Mouse (Mus musculus) cerebellum, adult 2 months (tissue): ENCODE measurements around the gene Rnf43. TPM values are rescaled to one million over a fixed set of nuclear protein-coding genes. Genes with fewer than 3 reads are reported as not detected.
A peak's percentile ranks its signal among the peaks of the same experiment; 100 is the strongest.

ENCODE experiments used
- DNase-seq, 2 experiments: peaks; one replicate each; pipeline ENCODE4 v3.0.0; 2021
- H3K27ac ChIP-seq: fragments of 200-500 bp; 2 replicates; pipeline ENCODE4 v1.5.1; 2012; ENCODE audit warnings: low read length, control low read depth, inconsistent platforms; ENCODE audit not compliant: insufficient read depth
- H3K27me3 ChIP-seq: fragments of 200-500 bp; 2 replicates; pipeline ENCODE4 v1.6.1; 2012; ENCODE audit warnings: inconsistent platforms, mild to moderate bottlenecking, low read length, moderate library complexity; ENCODE audit not compliant: control insufficient read depth, insufficient read depth
- H3K4me1 ChIP-seq: fragments of 200-500 bp; 2 replicates; pipeline ENCODE4 v1.6.1; 2011; ENCODE audit warnings: low read length; ENCODE audit not compliant: control insufficient read depth, insufficient read depth
- H3K4me3 ChIP-seq: fragments of 200-500 bp; replicated peaks from 2 replicates; pipeline ENCODE3; 2011; ENCODE audit warnings: mild to moderate bottlenecking, low read depth, low read length, control low read depth; ENCODE audit not compliant: insufficient read depth
- CTCF ChIP-seq: fragments of 200-500 bp; IDR thresholded peaks from 2 replicates; pipeline ENCODE4 v1.5.1; 2011; ENCODE audit warnings: low read depth, mild to moderate bottlenecking, control low read depth, low read length, moderate library complexity, borderline replicate concordance; ENCODE audit not compliant: insufficient read depth
- POLR2A ChIP-seq: fragments of 200-500 bp; IDR thresholded peaks from 2 replicates; pipeline ENCODE4 v1.6.1; 2011; ENCODE audit warnings: low read length, control low read depth, borderline replicate concordance; ENCODE audit not compliant: insufficient read depth
- WGBS: fragments of 180-500 bp; shearing (Covaris S2); methylation state at CpG from one replicate; pipeline ENCODE4 v1.1.7; 2018; 5-methylcytosine and 5-hydroxymethylcytosine counted together
- polyA plus RNA-seq: library from polyadenylated mRNA; depleted of rRNA; stranded (reverse); fragments of >200 nt; gene quantifications from 2 replicates; pipeline ENCODE4 v1.2.3, GENCODE M21; 2012

The Rnf43 gene
- polyA plus RNA-seq, 1 experiment = 2.2 TPM

- Histone ChIP-seq H3K4me3 (no peak overlapping the region), H3K4me1 (no peaks in the 10 kb centered on the region; the same call in 1 of the 2 replicates), H3K27me3 (no peaks in the 10 kb centered on the region), H3K27ac (no peak overlapping the region)
- WGBS = 91% methylated on average over 15 of the region's 15 CpGs
- no peak for TF ChIP-seq POLR2A
- no peak for TF ChIP-seq CTCF
- no peak for DNase-seq
Measured at GRCm38 (mm10) chr11:87756251-87756820, 93.8 kb downstream of the Rnf43 start.

- Histone ChIP-seq H3K27me3 (no peaks in the 10 kb centered on the region), H3K27ac (no peak overlapping the region), H3K4me3 (no peak overlapping the region), H3K4me1 (no peaks in the 10 kb centered on the region; the same call in 1 of the 2 replicates)
- DNase-seq = no peak
- WGBS = 90% methylated on average over 25 of the region's 25 CpGs
- TF ChIP-seq POLR2A = no peak
- no peak for TF ChIP-seq CTCF
Measured at GRCm38 (mm10) chr11:87757001-87757954, 94.8 kb downstream of the Rnf43 start.

GRCm38 (mm10) chr11:87758161-87758911, 95.8 kb downstream of the Rnf43 start:
- WGBS = 87% methylated on average over 7 of the region's 7 CpGs
- Histone ChIP-seq H3K27ac (no peak overlapping the region), H3K4me3 (no peak overlapping the region), H3K4me1 (no peaks in the 10 kb centered on the region; the same call in 1 of the 2 replicates), H3K27me3 (no peaks in the 10 kb centered on the region)
- no peak for TF ChIP-seq POLR2A
- no peak for TF ChIP-seq CTCF
- no peak for DNase-seq

- Histone ChIP-seq H3K4me3 (no peak overlapping the region), H3K27me3 (no peaks in the 10 kb centered on the region), H3K27ac (no peak overlapping the region), H3K4me1 (no peaks in the 10 kb centered on the region; the same call in 1 of the 2 replicates)
- DNase-seq = no peak
- TF ChIP-seq CTCF = no peak
- WGBS = 79% methylated on average over 4 of the region's 4 CpGs
Measured at GRCm38 (mm10) chr11:87758957-87759608, 96.6 kb downstream of the Rnf43 start.

- no peak overlapping the region for H3K4me3 ChIP-seq
- no peaks in the 10 kb centered on the region for H3K27me3 ChIP-seq
- TF ChIP-seq POLR2A = no peak
- peak; percentile 40; the same call in 1 of the 2 replicates for TF ChIP-seq CTCF
- 1% methylated on average over 3 of the region's 3 CpGs for WGBS
- H3K27ac ChIP-seq = no peak overlapping the region
- no peaks in the 10 kb centered on the region; the same call in 1 of the 2 replicates for H3K4me1 ChIP-seq
- DNase-seq = peak in 1 of 2 experiments; percentile 50
Measured at GRCm38 (mm10) chr11:87759609-87760005, 97.1 kb downstream of the Rnf43 start.

- Histone ChIP-seq H3K4me3 (peak within 1 kb of the TSS; percentile 85), H3K27ac (peak within 1 kb of the TSS; percentile 74), H3K4me1 (peaks cover 3% of the 10 kb centered on the region; the same call in 1 of the 2 replicates), H3K27me3 (no peaks in the 10 kb centered on the region)
- 2% methylated on average over 23 of the region's 23 CpGs for WGBS
- peak; percentile 77 to 82 for DNase-seq
- TF ChIP-seq POLR2A = peak; percentile 70; the same call in 1 of the 2 replicates
- TF ChIP-seq CTCF = no peak
Measured at GRCm38 (mm10) chr11:87760301-87761081, 98.0 kb downstream of the Rnf43 start, which contains the start of gene Tspoap1. TSS of gene Tspoap1 (plus strand) at chr11:87760541.
